Mouse (Mus musculus) liver, postnatal 0 days (tissue): ENCODE measurements at regions not wholly inside any gene's neighbourhood (a gene's known extent, or its start where the extent isn't known, plus 50 kb on each side); places are given as distances from the start of the nearest gene placed in this dataset.

Experiments used
- CTCF ChIP-seq: sonication (generic); IDR thresholded peaks from 2 replicates; pipeline ENCODE4 v1.5.1; 2016; ENCODE audit warnings: antibody characterized with exemption, low read depth
- EP300 ChIP-seq: IDR thresholded peaks from 2 replicates; pipeline ENCODE4 v1.6.1; 2016; ENCODE audit warnings: antibody characterized with exemption, low read depth, mild to moderate bottlenecking

GRCm38 (mm10) chr12:15392641-15393040 lies 424.1 kb downstream of the Trib2 start:
- TF ChIP-seq EP300 (no peak), CTCF (no peak)
